Mouse (Mus musculus) lung, embryonic 14.5 days (tissue): ENCODE measurements around the gene Klhl32. TPM values are rescaled to one million over a fixed set of nuclear protein-coding genes. Genes with fewer than 3 reads are reported as not detected.
"Not testable (repeated sequence)": the region's sequence is repeated elsewhere in the genome, so short reads cannot be mapped to it uniquely, and the experiment has no call there.

Experiments used
- ATAC-seq: fragments of 200-750 bp; cut with Nextera tagmentation; 2 replicates; pipeline ENCODE4 v1.8.0; 2017; ENCODE audit warnings: mild to moderate bottlenecking, moderate TSS enrichment, moderate library complexity; ENCODE audit not compliant: insufficient read depth
- DNase-seq: peaks from one replicate; pipeline ENCODE4 v3.0.0-alpha.2; 2015
- H3K27ac ChIP-seq: fragments of 300-500 bp; sonication (generic); 2 replicates; pipeline ENCODE4 v1.5.1; 2014; ENCODE audit warnings: low read depth, mild to moderate bottlenecking, moderate library complexity
- H3K27me3 ChIP-seq: fragments of 300-500 bp; sonication (generic); 2 replicates; pipeline ENCODE4 v1.6.1; 2014; ENCODE audit warnings: low read length, control low read depth; ENCODE audit not compliant: insufficient read depth
- H3K36me3 ChIP-seq: fragments of 300-500 bp; sonication (generic); 2 replicates; pipeline ENCODE4 v1.6.1; 2014; ENCODE audit warnings: control low read depth; ENCODE audit not compliant: insufficient read depth
- H3K4me1 ChIP-seq: fragments of 300-500 bp; sonication (generic); 2 replicates; pipeline ENCODE4 v1.6.1; 2014; ENCODE audit warnings: antibody characterized with exemption, control low read depth; ENCODE audit not compliant: insufficient read depth
- H3K4me2 ChIP-seq: fragments of 300-500 bp; sonication (generic); 2 replicates; pipeline ENCODE4 v1.6.1; 2014; ENCODE audit warnings: mild to moderate bottlenecking
- H3K4me3 ChIP-seq: fragments of 300-500 bp; sonication (generic); 2 replicates; pipeline ENCODE4 v1.5.1; 2014; ENCODE audit warnings: low read depth, low read length
- H3K9ac ChIP-seq: fragments of 300-500 bp; sonication (generic); 2 replicates; pipeline ENCODE4 v1.6.1; 2014
- H3K9me3 ChIP-seq: fragments of 300-500 bp; sonication (generic); 2 replicates; pipeline ENCODE4 v1.6.1; 2016; ENCODE audit warnings: low read depth, low read length, control low read depth
- CTCF ChIP-seq: IDR thresholded peaks from 2 replicates; pipeline ENCODE4 v1.5.1; 2016; ENCODE audit warnings: antibody characterized with exemption, low read depth
- WGBS: fragments of 180-500 bp; shearing (Covaris S2); extraction: QIAGEN DNeasy Blood & Tissue Kit; methylation state at CpG from one replicate; pipeline ENCODE4 v1.1.7; 2014; 5-methylcytosine and 5-hydroxymethylcytosine counted together
- polyA plus RNA-seq: library from polyadenylated mRNA; unstranded; fragments of >200 nt; fragmentation: Nextera tagmentation; extraction: Ambion mirVana; gene quantifications from 2 replicates; pipeline ENCODE4 v1.2.1, GENCODE M21; 2014

The Klhl32 gene
- polyA plus RNA-seq, 1 experiment from 2014 or later = 1.2 TPM

- Histone ChIP-seq H3K27me3 (no peaks in the 10 kb centered on the region), H3K4me1 (peaks cover 5% of the 10 kb centered on the region), H3K4me3 (no peak overlapping the region), H3K9me3 (no peaks in the 10 kb centered on the region), H3K27ac (no peak overlapping the region), H3K4me2 (no peak overlapping the region), H3K9ac (no peak overlapping the region), H3K36me3 (no peaks in the 10 kb centered on the region)
- DNase-seq (no peak), ATAC-seq (no peak)
- WGBS = 70% methylated on average over 4 of the region's 4 CpGs
- TF ChIP-seq CTCF = no peak
Observed at GRCm38 (mm10) chr4:24894625-24895024, 43.7 kb upstream of the Klhl32 start.

DNA sequence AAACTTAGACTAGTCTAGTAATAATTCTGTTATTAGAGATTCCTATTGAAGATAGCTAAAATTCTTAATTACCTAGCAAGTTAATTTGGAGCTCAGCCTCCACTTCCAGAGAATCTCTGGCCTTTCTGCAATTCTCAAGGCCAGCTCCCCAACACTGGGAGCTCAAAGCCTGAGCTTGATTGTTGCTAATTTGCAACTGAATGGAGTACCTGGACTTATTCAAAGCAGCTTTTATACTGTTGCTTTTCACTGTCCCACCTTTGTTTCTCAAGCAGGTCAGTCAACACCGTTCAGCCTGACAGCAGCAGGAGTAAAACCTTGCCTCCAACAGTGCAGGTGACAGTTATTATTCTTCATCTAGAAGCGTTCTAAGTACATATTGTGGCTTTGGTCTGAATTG is 41.4 kb upstream of the Klhl32 start:
- DNase-seq, ATAC-seq: not testable (repeated sequence)
- WGBS = 64% methylated on average over 2 of the region's 2 CpGs

GRCm38 (mm10) chr4:24889386-24889785 is 38.5 kb upstream of the Klhl32 start:
- not testable (repeated sequence) for H3K27me3 ChIP-seq, H3K36me3 ChIP-seq, H3K27ac ChIP-seq, DNase-seq, H3K4me3 ChIP-seq, H3K4me2 ChIP-seq, H3K4me1 ChIP-seq, ATAC-seq, H3K9ac ChIP-seq, H3K9me3 ChIP-seq
- WGBS = 41% methylated on average over 2 of the region's 2 CpGs

More for the DNA sequence above, 41.4 kb upstream of the Klhl32 start:
- H3K4me1 ChIP-seq, H3K27me3 ChIP-seq, H3K4me3 ChIP-seq, H3K9ac ChIP-seq, H3K4me2 ChIP-seq, H3K36me3 ChIP-seq, H3K27ac ChIP-seq, H3K9me3 ChIP-seq: not testable (repeated sequence)

- peak; percentile 47; the same call in 1 of the 2 replicates for ATAC-seq
- 47% methylated on average over 4 of the region's 4 CpGs for WGBS
Observed at GRCm38 (mm10) chr4:24869230-24869629, 18.3 kb upstream of the Klhl32 start.

GRCm38 (mm10) chr4:24865691-24866090 is 14.8 kb upstream of the Klhl32 start:
- H3K4me1 ChIP-seq = no peaks in the 10 kb centered on the region
- H3K27ac ChIP-seq = no peak overlapping the region
- 35% methylated on average over 6 of the region's 6 CpGs for WGBS
- no peak for ATAC-seq
- H3K4me3 ChIP-seq = no peak overlapping the region
- no peak for TF ChIP-seq CTCF
- no peak overlapping the region for H3K9ac ChIP-seq
- H3K4me2 ChIP-seq = no peak overlapping the region
- no peaks in the 10 kb centered on the region for H3K36me3 ChIP-seq
- no peaks in the 10 kb centered on the region for H3K9me3 ChIP-seq
- no peak for DNase-seq
- no peaks in the 10 kb centered on the region for H3K27me3 ChIP-seq

More at GRCm38 (mm10) chr4:24869230-24869629, 18.3 kb upstream of the Klhl32 start:
- H3K4me2 ChIP-seq = no peak overlapping the region
- DNase-seq = peak; percentile 19
- no peak overlapping the region for H3K27ac ChIP-seq
- H3K9me3 ChIP-seq = no peaks in the 10 kb centered on the region
- no peak overlapping the region for H3K4me3 ChIP-seq
- H3K9ac ChIP-seq = no peak overlapping the region
- no peak for TF ChIP-seq CTCF
- H3K27me3 ChIP-seq = no peaks in the 10 kb centered on the region
- H3K4me1 ChIP-seq = no peaks in the 10 kb centered on the region
- no peaks in the 10 kb centered on the region for H3K36me3 ChIP-seq

DNA sequence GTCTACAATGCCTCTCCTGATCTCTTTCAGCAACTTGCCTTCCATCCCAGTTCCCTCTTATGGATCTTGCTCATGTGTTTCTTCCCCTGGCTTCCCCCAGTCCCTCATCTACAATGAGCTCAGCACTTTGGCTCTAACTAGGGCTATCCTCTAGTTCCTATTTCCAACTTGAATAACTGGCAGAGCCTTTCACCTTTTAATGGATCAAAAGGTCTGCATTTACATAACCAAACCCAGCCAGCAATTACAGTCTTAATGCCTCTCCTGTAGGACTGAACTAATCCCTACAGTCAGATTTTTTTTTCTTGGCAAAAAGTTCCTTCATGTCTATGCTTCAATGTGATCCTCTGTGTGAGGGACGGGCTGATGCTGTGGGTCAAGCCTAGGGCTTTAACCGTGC is 3.5 kb downstream of the Klhl32 start:
- no peak overlapping the region for H3K27ac ChIP-seq
- no peak overlapping the region for H3K4me3 ChIP-seq
- no peaks in the 10 kb centered on the region for H3K27me3 ChIP-seq
- H3K9ac ChIP-seq = no peak overlapping the region
- H3K4me1 ChIP-seq = no peaks in the 10 kb centered on the region
- WGBS = 77% methylated on average over 2 of the region's 2 CpGs
- no peak overlapping the region for H3K4me2 ChIP-seq
- no peaks in the 10 kb centered on the region for H3K36me3 ChIP-seq
- TF ChIP-seq CTCF = no peak
- ATAC-seq (no peak), DNase-seq (no peak)
- H3K9me3 ChIP-seq = no peaks in the 10 kb centered on the region

DNA sequence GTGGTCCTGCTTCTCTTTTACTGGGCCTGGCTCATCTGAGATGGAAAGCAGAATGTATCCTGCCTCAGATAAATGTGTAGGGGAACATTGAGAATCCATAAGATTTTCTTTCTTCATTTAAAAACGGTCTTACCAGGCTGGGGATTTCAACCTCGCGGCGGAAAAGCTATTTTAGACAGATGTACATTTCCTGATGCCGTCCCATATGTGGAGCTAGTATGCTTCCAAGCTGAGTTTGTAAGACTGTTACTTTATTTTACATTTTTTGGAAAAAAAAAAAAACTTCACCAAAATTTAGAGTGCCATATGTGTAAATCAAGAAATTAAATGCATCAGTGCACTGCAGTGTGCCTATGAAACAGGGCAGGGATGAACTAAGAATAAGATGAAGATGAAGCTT is 5.4 kb downstream of the Klhl32 start:
- H3K9me3 ChIP-seq = no peaks in the 10 kb centered on the region
- no peak overlapping the region for H3K4me2 ChIP-seq
- H3K4me3 ChIP-seq = no peak overlapping the region
- no peak overlapping the region for H3K27ac ChIP-seq
- ATAC-seq = no peak
- H3K9ac ChIP-seq = no peak overlapping the region
- H3K36me3 ChIP-seq = no peaks in the 10 kb centered on the region
- 89% methylated on average over 5 of the region's 5 CpGs for WGBS
- H3K27me3 ChIP-seq = no peaks in the 10 kb centered on the region
- TF ChIP-seq CTCF = no peak
- no peaks in the 10 kb centered on the region for H3K4me1 ChIP-seq
- no peak for DNase-seq

GRCm38 (mm10) chr4:24838567-24838966 is 12.4 kb downstream of the Klhl32 start:
- no peak for TF ChIP-seq CTCF
- H3K27me3 ChIP-seq = no peaks in the 10 kb centered on the region
- H3K36me3 ChIP-seq = no peaks in the 10 kb centered on the region
- WGBS = 77% methylated on average over 6 of the region's 6 CpGs
- DNase-seq (no peak), ATAC-seq (no peak)
- no peaks in the 10 kb centered on the region for H3K4me1 ChIP-seq
- H3K9me3 ChIP-seq = no peaks in the 10 kb centered on the region
- H3K4me2 ChIP-seq = no peak overlapping the region
- no peak overlapping the region for H3K4me3 ChIP-seq
- no peak overlapping the region for H3K9ac ChIP-seq
- H3K27ac ChIP-seq = no peak overlapping the region
